Mouse (Mus musculus) embryonic facial prominence, embryonic 10.5 days (tissue): Measurements from ENCODE around the gene Mcts1. TPM values are rescaled to one million over a fixed set of nuclear protein-coding genes. Genes with fewer than 3 reads are reported as not detected.
A peak's percentile ranks its signal among the peaks of the same experiment; 100 is the strongest.

Source experiments
- DNase-seq: peaks from one replicate; pipeline ENCODE4 v3.0.0-alpha.2; 2017; ENCODE audit warnings: low spot score
- H3K27ac ChIP-seq: fragments of 300-500 bp; sonication (generic); replicated peaks from 2 replicates; pipeline ENCODE4 v1.5.1; 2016; ENCODE audit warnings: mild to moderate bottlenecking
- H3K27me3 ChIP-seq: fragments of 300-500 bp; sonication (generic); replicated peaks from 2 replicates; pipeline ENCODE4 v1.6.1; 2016; ENCODE audit warnings: low read depth, mild to moderate bottlenecking; ENCODE audit not compliant: poor library complexity, severe bottlenecking
- H3K36me3 ChIP-seq: fragments of 300-500 bp; sonication (generic); replicated peaks from 2 replicates; pipeline ENCODE4 v1.6.1; 2016; ENCODE audit warnings: mild to moderate bottlenecking, moderate library complexity
- H3K4me1 ChIP-seq: fragments of 300-500 bp; sonication (generic); 2 replicates; pipeline ENCODE4 v1.6.1; 2016
- H3K4me3 ChIP-seq: fragments of 300-500 bp; sonication (generic); 2 replicates; pipeline ENCODE4 v1.5.1; 2016; ENCODE audit warnings: mild to moderate bottlenecking, moderate library complexity
- H3K9me3 ChIP-seq: fragments of 300-500 bp; sonication (generic); 2 replicates; pipeline ENCODE4 v1.6.1; 2016; ENCODE audit warnings: mild to moderate bottlenecking
- WGBS: fragments of 180-500 bp; shearing (Covaris S2); methylation state at CpG from one replicate; pipeline ENCODE4 v1.1.7; 2016; 5-methylcytosine and 5-hydroxymethylcytosine counted together
- polyA plus RNA-seq: library from polyadenylated mRNA; unstranded; fragments of >200 nt; fragmentation: Nextera tagmentation; extraction: Ambion mirVana; gene quantifications from 2 replicates; pipeline ENCODE4 v1.2.1, GENCODE M21; 2016

Mcts1 gene
- polyA plus RNA-seq, 1 experiment from 2014 or later = 74.1 TPM

DNA sequence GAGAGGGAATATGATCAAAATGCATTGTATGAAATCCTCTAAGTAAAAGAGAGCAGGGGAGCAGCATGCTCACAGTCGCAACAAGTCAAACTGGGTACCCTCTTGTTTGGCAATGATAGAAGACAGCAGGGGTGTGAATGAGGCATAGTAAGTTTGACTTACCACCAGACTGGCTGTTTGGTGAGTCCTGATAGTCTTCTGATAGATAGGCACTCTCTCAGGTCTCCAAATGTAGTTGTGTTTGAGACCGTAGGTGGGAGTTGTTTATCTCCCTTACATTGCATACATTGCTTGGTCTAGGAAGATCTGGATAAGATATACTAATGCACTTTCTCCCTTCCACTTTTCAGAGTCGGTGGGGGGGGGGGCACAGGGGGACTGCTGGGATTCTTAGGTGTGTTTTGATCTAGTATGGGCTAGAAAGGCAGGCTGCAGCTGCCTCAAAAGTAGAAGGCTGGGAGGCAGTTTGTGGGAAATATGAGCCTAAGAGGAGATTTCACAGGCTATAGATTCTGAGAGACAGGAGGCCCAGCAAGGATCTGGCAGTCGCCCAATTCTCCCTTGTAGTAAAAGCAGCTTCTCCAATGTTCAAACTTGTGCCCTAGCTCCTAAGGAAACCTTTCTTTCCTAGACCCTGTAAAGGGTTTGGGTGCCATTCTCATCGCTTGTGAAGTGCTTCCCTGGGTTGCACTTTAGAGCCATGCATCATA, 7.0 kb upstream of the Mcts1 start:
- 75% methylated on average over 5 of the region's 5 CpGs for WGBS
- Histone ChIP-seq H3K4me3 (no peak overlapping the region), H3K4me1 (0 out of 2 replicates have a peak, but pooled peaks cover 3% of the 10 kb centered on the region), H3K9me3 (no peaks in the 10 kb centered on the region), H3K27me3 (no peaks in the 10 kb centered on the region), H3K27ac (no peak overlapping the region), H3K36me3 (no peaks in the 10 kb centered on the region)
- DNase-seq = no peak

DNA sequence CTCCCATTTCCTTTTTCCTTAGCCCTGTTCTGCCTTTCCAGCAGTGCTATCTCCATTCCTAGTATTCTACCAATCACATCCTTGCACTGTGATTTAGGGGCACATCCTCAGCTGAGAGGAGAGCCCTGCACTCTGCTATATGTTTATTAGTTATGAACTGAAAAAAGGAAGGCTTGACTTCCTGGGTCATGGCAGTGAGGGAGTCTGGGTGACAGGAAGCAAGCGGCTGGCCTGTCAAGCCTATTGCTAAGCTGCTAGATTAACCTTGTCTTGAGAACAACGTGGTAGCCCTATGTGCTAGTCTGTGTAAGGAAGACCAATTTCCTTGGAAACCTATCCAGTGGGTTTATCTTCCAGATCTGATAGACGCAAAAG, 604 bp downstream of the Mcts1 start:
- Histone ChIP-seq H3K4me1 (no peaks in the 10 kb centered on the region), H3K36me3 (no peaks in the 10 kb centered on the region), H3K27ac (peak overlapping the region; percentile 81), H3K4me3 (peak overlapping the region; percentile 60), H3K27me3 (no peaks in the 10 kb centered on the region), H3K9me3 (no peaks in the 10 kb centered on the region)
- 18% methylated on average over 3 of the region's 3 CpGs for WGBS
- DNase-seq = no peak

DNA sequence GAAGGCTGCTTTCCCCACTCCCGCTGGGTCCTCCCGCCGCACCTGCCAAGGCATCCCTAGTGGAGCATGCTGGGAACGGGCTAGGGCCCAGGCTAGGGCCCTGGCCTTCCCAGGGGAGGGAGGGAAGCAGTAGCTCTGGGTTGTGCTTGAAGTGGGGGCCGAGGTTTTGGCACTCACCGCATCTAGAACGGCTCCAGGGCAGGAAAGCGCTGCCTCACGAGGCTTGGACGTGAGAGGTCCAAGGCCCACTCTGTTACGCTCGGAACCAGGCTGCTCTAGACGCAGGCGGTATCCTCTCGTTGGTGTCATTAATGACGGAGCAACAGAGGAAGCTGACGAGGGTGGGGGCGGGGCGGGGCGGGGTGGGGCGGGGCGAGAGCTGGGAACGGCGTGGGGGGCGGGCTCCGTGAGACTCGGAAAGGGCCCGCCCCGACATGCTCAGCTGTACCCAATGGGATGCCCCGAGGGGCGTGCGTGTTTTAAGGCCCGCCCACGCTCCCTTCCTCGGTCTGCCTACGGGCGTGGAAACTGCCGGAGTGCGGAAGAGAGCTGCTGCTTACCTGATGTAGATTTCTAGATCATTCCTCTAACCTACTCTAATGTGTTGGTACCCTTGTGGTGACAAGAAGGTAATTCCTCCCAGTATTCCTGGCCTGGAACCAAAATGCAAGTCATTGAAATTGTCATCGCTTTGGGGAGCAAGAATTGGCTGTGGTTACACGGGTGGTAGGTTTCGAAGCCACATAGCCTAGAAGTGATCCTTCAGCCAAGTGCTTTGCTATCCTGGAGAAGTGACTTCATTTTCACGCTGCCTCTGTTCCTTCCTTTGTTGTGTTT, 34.6 kb downstream of the Mcts1 start, which contains the start of gene C1galt1c1:
Gene C1galt1c1 (minus strand): TSS at position 287 of the 837 bp plus-strand sequence.
- 23% methylated on average over 43 of the region's 43 CpGs for WGBS
- peak within 1 kb of the TSS; percentile 90 for H3K27ac ChIP-seq

DNA sequence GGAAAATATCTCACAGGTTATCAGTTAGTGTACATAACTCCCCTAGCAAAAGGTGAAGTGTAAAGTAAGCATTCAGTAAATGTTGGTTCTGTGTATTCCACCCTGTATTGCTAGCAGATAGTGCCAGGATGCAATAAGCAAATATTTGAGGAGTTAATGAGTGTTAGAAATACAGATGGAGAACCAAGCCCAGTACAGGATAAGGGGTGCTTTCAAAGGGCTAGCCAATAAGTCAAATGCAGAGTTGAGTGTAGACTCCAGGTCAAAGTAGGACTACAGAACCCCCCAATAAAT, 35.2 kb downstream of the Mcts1 start:
- no peak for DNase-seq
- Histone ChIP-seq H3K9me3 (no peaks in the 10 kb centered on the region), H3K36me3 (peaks cover 4% of the 10 kb centered on the region; the same call in 1 of the 2 replicates), H3K27me3 (no peaks in the 10 kb centered on the region), H3K4me3 (peak overlapping the region; percentile 63), H3K27ac (no peak overlapping the region), H3K4me1 (peaks cover 5% of the 10 kb centered on the region; the same call in 1 of the 2 replicates)

More for the DNA sequence above, 34.6 kb downstream of the Mcts1 start, which contains the start of gene C1galt1c1:
- H3K4me1 ChIP-seq = peaks cover 5% of the 10 kb centered on the region; the same call in 1 of the 2 replicates
- H3K4me3 ChIP-seq = peak within 1 kb of the TSS; percentile 63
- H3K9me3 ChIP-seq = no peaks in the 10 kb centered on the region
- no peaks in the 10 kb centered on the region for H3K27me3 ChIP-seq
- DNase-seq = peak; percentile 92
- peaks cover 4% of the 10 kb centered on the region; the same call in 1 of the 2 replicates for H3K36me3 ChIP-seq

DNA sequence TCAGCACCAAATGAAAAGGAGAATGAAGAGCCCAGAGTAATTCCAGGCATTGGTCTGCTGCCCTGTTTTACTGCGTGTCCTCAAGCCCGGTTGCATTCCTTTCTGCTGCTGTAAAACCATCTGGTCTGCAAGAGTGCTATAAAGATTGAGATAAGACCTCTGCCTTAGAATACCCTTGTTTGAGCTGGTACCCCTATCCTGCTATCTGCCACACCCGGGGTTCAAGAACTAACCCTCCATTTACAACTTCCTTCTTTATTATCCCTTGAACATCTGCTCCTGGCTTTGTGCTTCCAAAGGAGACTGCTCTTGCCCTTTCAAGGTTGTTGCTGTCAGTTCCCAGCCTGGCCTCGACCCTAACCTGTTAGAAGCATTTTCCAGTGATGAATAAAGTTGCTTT, 41.1 kb downstream of the Mcts1 start:
- no peak for DNase-seq
- Histone ChIP-seq H3K36me3 (no peaks in the 10 kb centered on the region), H3K27me3 (no peaks in the 10 kb centered on the region), H3K27ac (no peak overlapping the region), H3K4me1 (no peaks in the 10 kb centered on the region), H3K4me3 (no peak overlapping the region), H3K9me3 (no peaks in the 10 kb centered on the region)
- WGBS = 67% methylated on average over 4 of the region's 4 CpGs

DNA sequence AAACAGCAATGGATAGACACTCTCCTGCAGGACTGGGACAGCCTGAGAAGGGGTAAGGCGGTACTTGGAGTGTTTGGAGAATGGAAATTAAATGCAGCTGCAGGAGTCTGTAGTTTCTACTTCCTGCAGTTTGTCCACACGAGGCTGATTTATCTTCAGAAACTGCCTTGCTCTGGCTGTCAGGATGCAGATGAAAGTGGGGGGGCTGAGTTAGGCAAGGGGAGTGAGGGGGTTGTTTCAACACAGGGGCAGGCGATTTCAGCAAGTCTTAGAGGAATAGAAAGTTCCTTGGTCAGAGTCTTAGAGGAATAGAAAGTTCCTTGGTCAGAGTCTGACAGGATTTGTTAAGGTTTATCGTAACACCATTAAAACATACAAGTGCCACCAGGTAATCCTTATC, 41.8 kb downstream of the Mcts1 start:
- Histone ChIP-seq H3K4me3 (no peak overlapping the region), H3K9me3 (no peaks in the 10 kb centered on the region), H3K27me3 (no peaks in the 10 kb centered on the region), H3K36me3 (no peaks in the 10 kb centered on the region), H3K4me1 (no peaks in the 10 kb centered on the region), H3K27ac (no peak overlapping the region)
- WGBS = 68% methylated on average over 4 of the region's 4 CpGs
- DNase-seq = no peak

DNA sequence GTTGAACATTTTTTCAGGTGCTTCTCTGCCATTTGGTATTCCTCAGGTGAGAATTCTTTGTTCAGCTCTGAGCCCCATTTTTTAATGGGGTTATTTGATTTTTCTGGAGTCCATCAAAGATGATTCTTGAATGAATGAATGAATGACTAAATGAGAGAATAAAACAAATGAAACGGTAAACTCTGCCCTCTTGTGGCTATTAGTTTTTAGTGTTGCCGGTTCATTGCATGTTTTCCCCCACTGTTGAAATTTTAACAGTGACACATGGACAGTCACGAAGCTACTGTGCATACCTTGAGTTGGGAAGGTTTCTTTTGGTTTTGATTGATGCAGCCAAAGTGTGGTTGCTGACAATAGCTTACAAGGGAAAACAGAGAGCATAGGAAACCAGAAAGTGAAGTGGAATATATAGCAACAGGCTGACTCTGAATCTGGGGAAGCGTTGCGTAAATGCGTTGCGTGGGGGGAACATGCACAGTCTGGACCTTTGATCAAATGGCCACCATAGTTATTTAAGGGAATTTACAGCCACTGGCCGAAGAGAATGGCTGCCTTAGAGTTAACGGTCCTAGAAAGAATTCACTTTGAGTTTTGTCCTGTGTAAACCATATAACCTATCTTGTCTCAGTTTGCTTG, 50.1 kb downstream of the Mcts1 start:
- 66% methylated on average over 9 of the region's 9 CpGs for WGBS
- H3K9me3 ChIP-seq = peaks cover 6% of the 10 kb centered on the region; the same call in 1 of the 2 replicates
- no peak for DNase-seq
- H3K4me1 ChIP-seq = no peaks in the 10 kb centered on the region
- no peak overlapping the region; the same call in 1 of the 2 replicates for H3K27ac ChIP-seq
- H3K36me3 ChIP-seq = no peaks in the 10 kb centered on the region
- H3K4me3 ChIP-seq = no peak overlapping the region
- H3K27me3 ChIP-seq = no peaks in the 10 kb centered on the region

DNA sequence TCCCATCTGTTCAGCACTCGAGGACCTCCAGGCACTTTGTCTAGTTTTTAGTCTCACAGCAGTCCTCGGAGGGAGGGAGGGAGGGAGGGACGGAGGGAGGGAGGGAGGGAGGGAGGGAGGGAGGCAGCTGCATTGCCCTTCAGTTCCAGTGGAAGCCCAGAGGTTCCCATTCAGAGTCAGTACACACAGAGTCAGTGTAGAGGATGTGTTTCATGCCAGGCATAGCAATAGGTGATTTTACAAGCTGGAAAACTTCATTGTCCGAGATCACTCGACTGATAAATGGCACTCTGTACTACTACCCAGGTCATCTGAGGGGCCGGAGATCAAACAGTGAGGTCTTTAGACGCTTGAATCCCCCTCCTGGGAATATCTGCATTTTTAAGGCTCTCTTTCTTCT, 50.8 kb downstream of the Mcts1 start:
- 35% methylated on average over 5 of the region's 7 CpGs for WGBS
- peak; percentile 24 for DNase-seq

DNA sequence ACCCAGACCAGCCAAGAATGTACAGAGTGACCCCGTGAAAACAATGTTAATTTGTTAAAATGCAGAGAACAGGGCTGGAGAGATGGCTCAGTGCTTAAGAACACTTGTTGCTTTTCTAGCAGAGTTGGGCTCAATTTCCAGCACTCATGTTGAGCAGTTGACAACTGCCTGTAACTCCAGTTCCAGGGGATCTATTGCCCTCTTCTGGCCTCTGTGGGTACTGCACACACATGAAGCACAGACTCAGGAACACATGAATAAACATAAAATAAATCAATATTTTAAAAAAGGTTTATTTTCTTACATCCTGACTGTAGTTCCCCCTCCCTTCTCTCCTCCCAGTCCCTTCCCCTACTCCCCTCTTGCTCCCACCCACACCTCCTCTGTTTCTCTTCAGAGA, 52.8 kb downstream of the Mcts1 start:
- Histone ChIP-seq H3K4me1 (no peaks in the 10 kb centered on the region), H3K4me3 (no peak overlapping the region), H3K27ac (no peak overlapping the region), H3K9me3 (peaks cover 6% of the 10 kb centered on the region; the same call in 1 of the 2 replicates), H3K27me3 (no peaks in the 10 kb centered on the region), H3K36me3 (no peaks in the 10 kb centered on the region)
- no peak for DNase-seq
- 79% methylated on average over 1 of the region's 1 CpGs for WGBS

More for the DNA sequence above, 50.8 kb downstream of the Mcts1 start:
- no peak overlapping the region; the same call in 1 of the 2 replicates for H3K27ac ChIP-seq
- no peaks in the 10 kb centered on the region for H3K36me3 ChIP-seq
- H3K27me3 ChIP-seq = no peaks in the 10 kb centered on the region
- H3K9me3 ChIP-seq = peaks cover 6% of the 10 kb centered on the region; the same call in 1 of the 2 replicates
- no peak overlapping the region for H3K4me3 ChIP-seq
- H3K4me1 ChIP-seq = no peaks in the 10 kb centered on the region

DNA sequence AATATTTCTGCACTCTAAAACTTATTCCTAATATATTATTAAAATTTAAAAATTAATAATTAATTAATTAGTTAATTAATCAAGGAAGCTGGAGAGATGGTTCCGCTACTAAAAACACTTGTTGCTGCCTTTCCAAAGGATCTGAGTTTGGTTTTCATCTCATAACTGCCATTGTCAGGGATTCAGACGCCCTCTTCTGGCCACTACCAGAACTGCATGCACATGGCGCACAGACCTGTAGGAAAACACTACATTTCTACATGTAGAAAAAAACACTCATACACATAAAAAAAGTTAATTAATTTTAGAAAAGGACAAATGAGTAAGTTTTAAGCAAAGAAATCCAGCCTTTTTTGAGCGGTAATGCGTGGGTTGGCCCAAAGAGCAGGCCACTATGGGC, 54.3 kb downstream of the Mcts1 start:
- no peaks in the 10 kb centered on the region for H3K4me1 ChIP-seq
- WGBS = 81% methylated on average over 5 of the region's 5 CpGs
- no peak for DNase-seq
- H3K27ac ChIP-seq = no peak overlapping the region
- peaks cover 6% of the 10 kb centered on the region; the same call in 1 of the 2 replicates for H3K9me3 ChIP-seq
- H3K4me3 ChIP-seq = no peak overlapping the region
- no peaks in the 10 kb centered on the region for H3K27me3 ChIP-seq
- no peaks in the 10 kb centered on the region for H3K36me3 ChIP-seq

DNA sequence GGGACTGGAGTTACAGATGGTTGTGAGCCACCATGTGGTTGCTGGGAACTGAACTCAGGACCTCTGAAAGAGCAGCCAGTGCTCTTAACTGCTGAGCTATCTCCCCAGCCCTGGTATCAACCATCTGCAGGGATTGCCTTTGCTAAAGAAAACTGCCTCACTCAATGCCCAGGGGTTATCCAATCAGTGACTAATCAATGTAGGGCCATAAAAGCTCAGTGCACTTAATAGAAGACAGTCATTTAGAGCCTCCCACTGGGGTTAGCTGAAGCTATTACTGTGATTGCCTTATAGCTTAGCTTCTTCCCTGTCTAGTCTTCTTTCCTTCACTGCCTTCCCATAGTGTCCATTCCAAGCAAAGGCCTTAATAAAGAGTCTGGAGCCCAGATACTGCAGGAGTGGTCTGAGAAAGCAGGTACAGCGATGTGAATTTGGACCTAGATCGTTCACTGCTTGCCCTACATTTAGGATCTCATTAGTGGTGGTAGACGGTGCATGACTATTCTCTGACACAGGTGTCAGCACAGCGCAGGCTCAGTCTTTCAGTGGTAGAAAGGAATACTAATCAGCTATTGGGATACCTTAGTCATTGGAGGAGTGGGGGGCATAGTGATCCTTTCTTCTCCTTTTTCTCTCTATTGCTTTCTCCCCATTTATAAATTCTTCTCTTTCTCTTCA, 56.0 kb downstream of the Mcts1 start:
- DNase-seq = no peak
- H3K4me1 ChIP-seq = no peaks in the 10 kb centered on the region
- H3K36me3 ChIP-seq = no peaks in the 10 kb centered on the region
- H3K27me3 ChIP-seq = no peaks in the 10 kb centered on the region
- H3K27ac ChIP-seq = no peak overlapping the region
- no peak overlapping the region for H3K4me3 ChIP-seq
- 75% methylated on average over 4 of the region's 4 CpGs for WGBS
- H3K9me3 ChIP-seq = peaks cover 6% of the 10 kb centered on the region; the same call in 1 of the 2 replicates
